Mouse (Mus musculus): ENCODE measurements around the gene Ghrhr.

Ghrhr gene

DNA sequence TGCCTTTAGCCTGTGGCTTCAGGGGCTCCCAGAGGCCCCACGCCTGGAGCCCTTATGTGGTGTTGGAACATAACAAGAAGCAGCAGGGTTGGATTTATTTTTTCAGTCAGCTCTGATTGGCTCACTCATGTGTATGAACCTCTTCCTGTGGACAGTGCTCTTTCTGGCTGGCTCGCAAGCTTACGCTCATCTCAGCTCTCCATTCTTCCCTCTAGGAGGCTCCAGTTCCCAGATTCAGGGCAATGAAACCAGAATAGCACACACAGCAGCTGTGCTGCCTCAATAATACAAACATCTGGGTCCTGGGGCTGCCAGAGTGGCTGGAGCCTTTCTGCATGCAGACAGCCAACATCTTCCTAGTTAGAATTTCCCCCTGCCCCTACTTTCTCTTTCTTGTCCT lies 20.1 kb downstream of the Ghrhr start:
- no peak for DNase-seq (ENCODE audit: low read depth, low spot score)

DNA sequence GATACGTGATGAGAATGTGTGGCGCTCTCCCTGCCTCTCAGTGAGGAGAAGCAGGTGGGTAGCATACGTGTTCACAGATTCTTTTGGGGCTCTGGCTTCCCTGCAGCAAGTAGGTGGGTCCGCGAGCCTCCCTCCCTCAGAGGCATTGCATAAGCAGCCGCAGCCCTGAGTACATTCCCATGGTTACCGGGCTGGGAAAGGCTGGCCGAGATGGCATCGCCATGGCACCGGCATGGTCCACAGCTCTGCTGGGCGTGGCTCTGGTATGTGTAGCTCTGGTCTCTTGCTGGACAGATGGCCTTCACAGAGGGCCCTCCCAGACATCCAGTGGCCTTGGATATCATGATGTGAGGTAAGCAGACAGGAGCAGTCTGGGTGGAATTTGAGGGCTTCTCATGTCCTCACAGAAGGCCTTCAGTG lies 20.5 kb downstream of the Ghrhr start:
- no peak for DNase-seq (ENCODE audit: low read depth, low spot score)

DNA sequence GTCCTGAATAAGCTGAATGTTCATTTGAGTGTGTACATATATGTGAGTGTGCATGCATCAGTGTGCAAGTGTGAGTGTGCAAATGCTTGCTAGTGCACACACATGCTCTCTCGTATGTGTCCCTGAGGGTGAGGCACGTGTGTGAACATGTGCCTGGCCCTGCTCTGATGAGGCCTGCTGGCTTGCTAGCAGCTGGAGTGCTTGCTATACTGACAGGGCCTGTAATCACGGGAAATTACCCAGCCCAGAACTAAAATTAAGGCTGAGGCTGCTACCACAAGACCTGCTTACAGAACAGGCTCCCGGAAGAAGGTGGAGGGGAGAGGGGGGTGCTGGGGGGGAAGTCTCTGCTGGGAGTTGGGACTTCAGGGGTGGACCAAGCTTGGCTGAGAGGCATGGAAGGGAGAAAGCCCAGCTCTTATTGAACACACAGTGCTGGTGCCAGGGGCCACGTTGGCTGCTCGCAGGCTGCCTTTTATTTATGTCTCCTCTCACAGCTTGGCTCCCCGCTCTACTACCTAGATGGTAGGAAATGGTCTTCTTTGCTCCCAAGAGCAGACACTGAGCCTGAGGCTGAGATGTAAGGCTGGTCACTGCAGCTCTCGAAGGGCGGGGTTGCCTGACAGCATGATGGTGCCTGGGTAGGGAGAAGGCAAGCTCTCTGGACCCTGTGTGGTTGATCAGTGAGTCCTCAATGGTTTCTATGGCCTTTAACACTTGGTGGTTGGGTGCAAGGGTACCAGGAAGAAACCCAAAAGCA lies 23.0 kb downstream of the Ghrhr start:
- DNase-seq (ENCODE audit: low read depth, low spot score), result no peak

DNA sequence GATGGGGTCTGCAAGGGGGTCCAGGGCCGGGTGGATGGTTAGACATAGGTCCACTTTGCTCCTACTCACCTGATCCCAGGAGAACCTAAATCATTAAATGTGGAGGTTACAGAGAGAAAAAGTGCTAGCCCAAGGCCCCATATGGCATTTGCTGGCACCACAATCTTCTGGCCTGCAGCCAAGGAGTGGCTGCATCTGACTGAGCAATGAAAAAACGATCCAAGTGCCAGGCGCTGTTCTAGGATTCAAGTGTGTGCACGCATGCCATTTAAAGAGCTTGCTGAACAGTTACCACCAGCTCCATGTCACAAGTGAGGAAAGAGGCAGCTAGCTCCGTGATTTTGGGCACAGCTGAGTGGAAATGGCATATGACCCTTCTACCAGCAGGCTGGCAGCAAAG lies 23.8 kb downstream of the Ghrhr start:
- DNase-seq (ENCODE audit: low read depth, low spot score), result no peak

DNA sequence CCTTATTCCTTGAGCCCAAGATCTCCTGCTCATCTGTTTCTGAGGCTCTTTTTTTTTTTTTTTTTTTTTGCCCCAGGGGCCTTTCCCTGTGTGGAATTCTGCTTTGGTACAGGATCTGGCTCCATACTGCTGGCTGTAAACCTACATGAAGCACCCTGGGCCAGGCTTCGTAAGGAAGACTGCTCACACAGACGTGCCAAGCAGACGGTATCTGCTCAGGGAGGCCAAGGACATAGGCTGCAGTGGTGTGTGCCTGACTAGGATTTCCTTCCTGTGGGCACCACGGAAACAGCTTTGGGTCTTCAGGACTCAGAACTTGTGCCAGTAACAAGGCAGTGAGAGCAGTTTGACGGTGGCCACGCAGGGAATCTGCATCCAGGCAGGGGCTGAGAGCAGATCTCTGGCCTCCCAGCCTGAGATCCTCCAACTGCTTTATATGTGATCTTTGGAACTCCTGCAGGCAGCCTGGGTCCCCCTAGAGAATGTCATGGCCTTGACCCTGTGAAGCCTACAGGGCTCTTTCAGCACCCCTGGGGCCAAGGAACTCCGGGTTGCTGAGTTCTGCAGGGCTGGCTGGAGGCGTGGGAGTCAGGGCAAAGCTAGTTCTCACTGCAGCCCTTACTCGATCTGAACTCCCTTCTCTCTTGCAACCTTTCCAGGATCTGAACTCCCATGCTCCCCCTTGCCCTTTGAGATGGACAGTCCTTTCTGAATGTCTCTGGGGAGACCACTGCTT lies 26.1 kb downstream of the Ghrhr start:
- no peak for DNase-seq (ENCODE audit: low read depth, low spot score)

DNA sequence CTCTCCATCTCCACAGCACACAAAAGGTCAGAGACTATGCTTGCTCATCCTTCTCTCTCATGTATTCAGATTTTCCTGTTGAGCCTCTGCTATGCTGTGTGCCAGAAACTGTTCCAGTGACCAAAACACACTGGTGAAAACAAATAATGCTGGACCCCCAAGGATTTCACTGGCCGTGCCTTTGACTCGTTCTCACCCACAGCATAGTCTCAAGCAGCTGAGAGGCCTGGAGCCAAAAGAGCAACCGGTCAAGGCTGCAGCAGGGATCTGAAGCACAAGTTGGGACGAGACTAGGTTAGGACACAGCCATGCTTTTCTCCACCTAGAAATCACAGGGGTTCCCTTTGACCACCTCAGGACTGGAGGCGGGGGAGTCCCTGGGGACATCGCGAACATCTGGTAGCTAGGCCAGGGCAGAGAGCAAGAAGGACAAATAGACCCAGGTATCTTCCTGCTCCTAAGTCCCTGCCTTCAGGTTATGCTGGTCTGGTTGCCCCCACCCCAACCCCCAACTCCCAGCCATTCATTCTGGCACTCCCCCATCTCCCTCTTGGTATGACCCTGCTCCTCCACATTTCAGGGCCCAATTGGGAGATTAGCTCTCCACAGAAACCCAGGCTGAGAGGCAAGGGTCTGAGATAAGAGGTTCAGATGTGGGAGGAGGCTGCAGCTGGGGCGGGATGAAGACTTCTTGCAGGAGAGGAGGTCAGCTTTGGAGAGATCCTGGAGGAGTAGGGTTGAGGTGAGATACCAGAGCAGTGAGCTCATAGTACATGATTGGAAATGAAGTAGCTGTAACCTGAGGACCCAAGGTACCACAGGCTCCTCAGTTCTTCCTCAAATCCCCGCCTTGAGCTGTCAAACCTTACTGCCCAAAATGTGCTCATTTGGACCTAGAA lies 27.6 kb downstream of the Ghrhr start:
- DNase-seq (ENCODE audit: low read depth, low spot score), result no peak

DNA sequence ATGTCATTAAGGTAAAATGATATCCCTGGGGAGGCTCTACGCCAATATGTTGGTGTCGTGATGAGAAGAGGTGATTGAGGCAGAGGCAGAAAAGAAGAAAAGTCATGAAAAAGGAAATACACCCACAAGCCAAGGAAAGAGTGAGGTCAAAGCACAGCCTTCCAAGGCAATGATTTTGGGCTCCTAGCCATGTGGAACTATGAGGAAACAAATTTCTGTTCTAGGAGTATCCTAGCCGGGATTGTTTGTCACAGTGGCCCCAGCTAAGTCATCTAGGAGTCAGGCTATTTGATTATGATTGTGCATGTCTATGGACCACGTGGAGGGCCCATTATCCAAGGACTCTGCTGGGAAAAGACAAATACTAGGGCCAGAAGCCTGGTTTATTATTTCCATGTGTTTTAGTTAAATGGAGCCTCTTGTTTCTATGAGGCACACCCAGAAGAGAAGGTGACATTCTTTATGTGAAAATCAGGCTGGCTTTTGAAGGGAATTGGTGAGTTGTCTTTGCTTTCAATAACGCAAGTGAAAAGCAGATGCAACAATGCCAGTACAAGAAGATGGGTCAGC lies 28.4 kb downstream of the Ghrhr start:
- DNase-seq (ENCODE audit: low read depth, low spot score), result no peak

DNA sequence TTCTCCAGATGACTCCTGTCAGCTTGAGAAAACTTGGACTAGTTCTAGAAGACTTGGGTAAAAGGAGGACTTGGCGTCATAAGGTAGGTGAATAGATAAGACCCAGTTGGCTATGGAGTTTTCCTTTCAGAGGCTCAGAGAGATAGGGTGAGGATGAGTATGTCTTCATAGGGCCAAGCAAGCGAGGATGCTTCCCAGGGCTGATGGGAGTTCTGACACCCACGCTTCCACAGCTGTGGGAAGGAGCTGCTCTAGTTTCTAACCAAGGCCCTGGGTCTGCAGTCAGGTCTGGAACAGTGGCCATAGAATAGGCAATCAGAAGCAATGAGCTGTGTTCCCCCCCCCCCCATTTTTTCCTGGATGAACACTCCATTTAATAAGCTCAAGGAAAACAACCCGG lies 31.2 kb downstream of the Ghrhr start:
- no peak for DNase-seq (ENCODE audit: low read depth, low spot score)

DNA sequence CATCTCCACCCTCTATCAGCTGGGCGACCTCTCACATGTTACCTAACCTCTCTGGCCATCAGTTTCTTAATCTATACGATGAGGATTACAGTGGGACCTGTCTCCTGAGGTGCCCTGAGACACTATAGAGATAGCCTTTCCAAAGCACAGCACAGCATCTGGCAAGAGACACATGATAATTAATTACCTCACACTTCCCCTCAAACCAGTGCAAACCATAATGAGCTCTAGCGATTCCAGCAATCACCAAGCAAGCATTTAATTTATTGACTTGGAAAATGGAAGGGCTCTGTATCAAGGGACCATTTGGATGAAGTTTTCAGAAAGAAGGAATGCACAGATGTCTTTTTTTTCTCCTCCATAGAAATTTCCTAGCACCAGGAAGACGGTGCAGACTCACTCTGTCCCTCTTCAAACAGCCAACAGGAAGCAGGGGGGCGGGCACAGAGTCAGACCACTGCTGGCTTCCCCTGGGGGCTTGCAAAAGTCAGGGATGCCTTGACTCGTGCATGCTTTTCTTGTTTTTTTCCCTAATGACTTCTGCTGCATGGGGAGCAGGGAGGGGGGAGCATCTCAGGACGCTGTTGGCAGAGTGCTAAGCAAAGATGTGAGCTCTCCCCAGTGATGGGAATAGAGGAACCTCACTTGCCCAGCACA lies 34.2 kb downstream of the Ghrhr start:
- DNase-seq (ENCODE audit: low read depth, low spot score), result no peak

DNA sequence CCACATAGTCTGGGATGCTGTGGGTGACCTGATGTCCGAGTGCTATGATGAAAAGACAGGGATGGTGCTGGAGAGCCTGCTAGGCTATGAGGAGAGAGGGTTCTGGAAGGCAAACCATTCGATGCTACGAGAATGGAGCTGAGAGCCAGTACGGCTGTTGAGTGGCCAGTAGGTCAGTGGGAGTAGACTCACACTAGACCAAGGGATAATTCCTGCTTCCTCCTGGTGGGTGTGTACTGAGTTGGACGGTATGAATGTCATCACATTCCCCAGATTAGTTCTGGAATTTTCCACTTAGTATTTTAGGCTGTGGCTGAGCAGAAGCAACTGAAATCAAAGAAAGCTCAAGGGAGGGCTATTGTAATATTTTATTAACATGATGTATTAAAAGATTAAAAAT lies 34.9 kb downstream of the Ghrhr start:
- no peak for DNase-seq (ENCODE audit: low read depth, low spot score)

DNA sequence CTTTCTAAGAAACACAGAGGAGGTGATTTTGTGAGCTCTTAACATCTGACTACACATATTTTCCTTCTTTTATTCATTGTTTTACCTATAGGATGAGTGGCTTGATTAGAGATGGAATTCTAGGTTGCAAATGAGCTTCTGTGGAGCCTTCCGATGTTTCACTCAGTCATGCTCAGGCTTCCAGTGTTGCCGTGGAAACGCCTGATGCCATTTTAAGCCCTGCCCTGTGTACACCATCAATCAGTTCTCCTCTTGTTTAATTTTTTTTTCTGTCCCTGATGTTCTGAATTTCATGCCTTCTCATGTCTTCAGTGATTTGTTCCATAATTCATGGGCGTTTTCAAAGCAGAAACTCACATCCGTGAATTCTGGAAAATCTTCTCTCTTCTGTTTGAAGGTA lies 40.1 kb downstream of the Ghrhr start:
- DNase-seq (ENCODE audit: low read depth, low spot score), result no peak

DNA sequence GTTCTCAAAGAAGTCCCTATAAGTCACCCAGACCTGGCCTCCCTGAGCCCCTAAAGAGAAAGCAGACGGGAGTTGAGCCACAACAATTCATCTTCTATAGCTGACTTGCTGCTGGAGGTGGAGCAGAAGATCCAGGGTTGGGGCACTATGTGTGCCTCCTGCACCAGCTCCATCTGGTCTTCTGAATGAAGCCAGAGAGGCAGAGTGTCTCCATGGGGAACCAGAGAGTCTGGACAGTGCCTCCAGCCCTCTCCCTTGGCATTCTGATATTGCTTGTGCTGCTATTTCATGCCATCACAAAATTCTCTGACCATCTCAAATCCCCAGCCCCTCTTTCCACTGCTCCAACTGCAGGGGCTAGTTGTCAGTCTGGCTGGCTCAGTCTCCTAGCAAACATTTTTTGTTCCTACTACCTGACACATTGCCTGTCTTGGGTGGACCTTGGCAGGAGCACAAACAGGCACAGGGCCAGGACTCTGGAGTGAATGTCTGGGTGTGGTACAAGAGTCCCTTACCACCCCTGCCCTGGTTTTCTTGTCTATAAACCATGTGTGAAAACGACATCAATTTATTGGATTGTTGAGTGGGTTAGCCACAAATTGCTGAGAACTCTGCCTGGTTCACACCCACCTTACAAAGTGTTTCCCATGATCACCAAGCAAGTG lies 42.8 kb downstream of the Ghrhr start:
- no peak for DNase-seq (ENCODE audit: low read depth, low spot score)

DNA sequence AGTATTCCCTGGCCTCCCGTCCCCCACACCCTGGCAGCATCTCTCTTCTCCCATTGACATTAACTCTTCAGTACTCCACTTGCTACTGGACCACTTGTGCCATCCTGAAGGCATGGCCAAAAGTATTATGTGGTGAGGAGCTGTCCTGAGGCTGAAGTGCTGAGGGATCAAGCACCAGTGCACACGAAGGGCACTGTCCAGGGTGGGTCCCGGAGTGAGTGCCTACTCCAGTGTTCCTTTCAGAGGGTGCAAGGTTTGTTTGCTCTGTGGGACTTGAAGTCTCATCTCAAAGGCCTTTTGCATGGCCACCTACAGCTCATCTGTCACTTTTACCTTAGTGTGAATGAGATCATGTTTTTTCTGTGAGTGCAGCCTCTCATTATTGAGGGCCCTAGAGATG lies 44.3 kb downstream of the Ghrhr start:
- DNase-seq (ENCODE audit: low read depth, low spot score), result no peak

DNA sequence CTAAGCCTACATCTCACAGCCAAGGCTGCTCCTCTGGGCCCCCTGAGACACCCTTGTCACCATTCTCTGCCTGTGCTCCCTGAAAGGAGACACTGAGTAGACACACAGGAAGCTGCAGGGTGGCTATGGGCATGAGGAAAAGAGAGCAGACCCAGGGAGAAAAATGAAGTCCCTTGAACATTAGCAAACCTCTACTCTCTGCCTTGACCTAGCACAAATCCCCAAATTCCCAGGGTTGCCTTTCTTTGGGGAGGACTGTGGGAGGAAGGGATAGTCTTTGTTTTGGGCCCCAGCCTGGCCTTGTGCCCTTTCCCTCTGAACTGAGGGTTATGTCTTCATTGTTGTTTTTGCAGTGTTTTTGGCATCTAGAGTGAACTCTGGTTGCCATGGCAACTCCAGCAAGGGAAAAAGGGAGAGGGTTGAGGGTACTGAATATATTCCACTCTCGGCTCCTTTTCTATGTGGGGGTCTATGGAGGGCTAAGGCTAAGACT lies 44.8 kb downstream of the Ghrhr start:
- no peak for DNase-seq (ENCODE audit: low read depth, low spot score)

DNA sequence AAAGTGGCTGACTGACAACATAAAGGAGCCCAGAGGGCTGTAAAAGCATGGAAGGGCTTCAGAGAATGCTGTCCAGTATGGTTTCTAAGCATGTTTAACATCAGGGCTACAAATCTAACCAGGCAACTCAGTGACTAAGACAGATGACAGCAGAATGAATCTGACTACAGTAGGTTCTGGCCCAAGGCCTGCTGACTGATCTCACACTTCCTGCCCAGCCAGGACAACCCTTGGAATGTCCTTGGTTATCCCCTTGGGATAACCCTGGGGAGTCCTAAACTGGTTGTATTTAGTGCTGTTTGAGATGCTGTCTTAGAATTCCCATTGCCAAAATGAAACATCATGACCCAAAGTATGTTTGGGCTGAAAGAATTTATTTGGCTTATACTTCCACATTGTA lies 56.0 kb downstream of the Ghrhr start:
- no peak for DNase-seq (ENCODE audit: low read depth, low spot score)

DNA sequence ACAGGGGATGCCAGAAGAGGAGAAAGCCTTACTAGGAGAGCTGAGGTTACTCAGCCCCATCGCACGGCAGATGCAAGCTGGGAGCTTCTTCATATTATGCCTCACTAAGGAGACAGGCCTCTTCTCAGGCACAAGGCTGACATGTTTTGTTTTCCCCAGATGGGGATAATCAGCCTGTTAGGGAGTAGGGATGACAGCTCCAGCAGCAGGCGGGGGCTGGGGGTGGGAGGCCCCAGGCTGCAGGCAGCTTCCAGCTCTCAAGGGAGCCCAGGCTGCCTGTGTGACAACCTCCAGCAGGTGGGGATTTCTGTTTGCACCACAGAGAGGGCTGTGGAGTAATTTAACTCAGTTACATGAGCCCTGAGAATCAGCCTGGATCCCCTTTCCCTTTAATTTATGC lies 58.3 kb downstream of the Ghrhr start:
- no peak for DNase-seq (ENCODE audit: low read depth, low spot score)

DNA sequence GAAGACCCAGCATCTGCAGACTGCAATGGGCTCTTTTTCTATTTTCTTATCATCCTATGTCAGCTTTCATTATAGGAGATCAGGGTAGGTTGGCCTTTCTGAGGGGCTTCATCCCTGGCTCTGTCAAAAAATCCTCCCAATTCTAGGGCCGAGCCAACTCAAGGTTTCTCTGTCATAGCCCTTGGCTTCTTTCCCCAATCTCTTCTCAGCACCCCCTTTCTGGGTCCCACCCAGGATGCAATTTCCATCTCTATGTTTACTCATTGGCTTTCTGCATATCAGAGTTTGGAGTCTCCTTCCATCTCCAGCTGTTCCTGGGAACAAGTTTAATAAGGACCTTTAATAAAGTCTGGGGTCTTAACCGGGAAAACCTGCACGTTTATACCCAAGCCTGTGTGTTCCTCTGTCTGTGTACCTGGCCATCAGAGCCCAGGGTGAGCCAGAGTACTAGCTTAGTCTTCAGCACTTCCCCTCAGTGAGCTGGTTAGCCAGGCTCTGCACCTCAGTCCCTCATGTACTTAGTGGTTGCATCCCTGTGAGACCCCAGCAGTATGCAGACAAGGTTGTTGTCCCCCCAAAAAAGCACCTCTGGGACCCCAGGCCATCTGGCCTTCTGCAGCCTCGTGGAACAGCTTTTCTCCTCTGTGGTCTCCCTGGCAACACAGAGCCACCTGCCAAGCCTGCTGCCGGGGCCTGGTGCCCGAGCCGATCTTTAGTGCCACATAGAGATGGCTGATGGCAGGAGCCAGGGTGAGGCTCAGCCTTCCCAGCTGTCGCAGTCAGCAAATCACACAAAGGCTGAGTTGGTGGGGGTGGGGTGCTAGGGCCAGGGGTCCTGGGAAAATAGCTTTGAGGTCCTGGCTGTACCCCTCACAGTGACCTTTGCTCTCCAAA lies 59.4 kb downstream of the Ghrhr start:
- no peak for DNase-seq (ENCODE audit: low read depth, low spot score)

DNA sequence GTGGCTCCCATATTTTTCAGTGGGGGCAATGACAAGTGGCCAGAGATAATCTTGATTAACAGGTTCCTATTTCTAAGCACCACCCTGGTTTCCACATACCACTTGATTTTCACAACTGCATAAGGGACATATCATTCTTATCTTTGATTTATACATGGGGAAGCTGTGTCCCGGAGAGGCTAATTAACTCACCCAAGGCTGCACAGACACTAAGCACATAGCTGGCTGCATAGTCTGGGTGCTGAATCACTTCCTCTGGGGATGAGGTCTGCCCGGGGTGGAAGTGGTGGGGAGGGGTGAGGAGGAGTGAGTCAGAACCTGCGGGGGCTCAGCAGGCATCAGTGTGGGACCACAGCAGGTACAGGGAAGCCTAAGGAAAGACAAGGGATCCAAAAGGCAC lies 61.8 kb downstream of the Ghrhr start:
- no peak for DNase-seq (ENCODE audit: low read depth, low spot score)

Measured in WW6 (cell line).